Mouse (Mus musculus): ENCODE data around the gene Il23a. TPM values are rescaled to one million over a fixed set of nuclear protein-coding genes. Genes with fewer than 3 reads are reported as not detected.
A peak's percentile ranks its signal among the peaks of the same experiment; 100 is the strongest.
"Not testable (repeated sequence)": the region's sequence is repeated elsewhere in the genome, so short reads cannot be mapped to it uniquely, and the experiment has no call there.

The Il23a gene
- total RNA-seq, 2 experiments from 2014 or later: 0.85 TPM; not detected in 1

GRCm38 (mm10) chr10:128309654-128310053, 11.1 kb upstream of the Il23a start:
- DNase-seq (ENCODE audit: low spot score in 2 of 2): no peak

GRCm38 (mm10) chr10:128303126-128304021, 4.8 kb upstream of the Il23a start, which contains the start of gene Pan2:
Gene Pan2, plus strand, starts transcription at chr10:128303335.
- DNase-seq (ENCODE audit: low spot score in 2 of 2): peak; percentile 100

GRCm38 (mm10) chr10:128302785-128303125, 4.2 kb upstream of the Il23a start:
- no peak for DNase-seq (ENCODE audit: low spot score in 2 of 2)

GRCm38 (mm10) chr10:128302357-128302756, 3.8 kb upstream of the Il23a start:
- DNase-seq (ENCODE audit: low spot score in 2 of 2): no peak

- DNase-seq (ENCODE audit: low spot score in 2 of 2): no peak
Measured at GRCm38 (mm10) chr10:128298243-128298642, 309 bp downstream of the Il23a start.

GRCm38 (mm10) chr10:128297622-128298021, 930 bp downstream of the Il23a start:
- DNase-seq (ENCODE audit: low spot score in 2 of 2): no peak

GRCm38 (mm10) chr10:128297221-128297620, 1.3 kb downstream of the Il23a start:
- no peak for DNase-seq (ENCODE audit: low spot score in 2 of 2)

- DNase-seq (ENCODE audit: low spot score in 2 of 2): peak; percentile 12 to 20
Measured at GRCm38 (mm10) chr10:128296370-128297090, 2.0 kb downstream of the Il23a start.

GRCm38 (mm10) chr10:128290594-128290993, 8.0 kb downstream of the Il23a start:
- DNase-seq (ENCODE audit: low spot score in 2 of 2): peak; percentile 17 to 32

GRCm38 (mm10) chr10:128283604-128284579, 14.7 kb downstream of the Il23a start:
- DNase-seq (ENCODE audit: low spot score in 2 of 2): peak; percentile 77 to 80

- no peak for DNase-seq (ENCODE audit: low spot score in 2 of 2)
Measured at GRCm38 (mm10) chr10:128282886-128283450, 15.6 kb downstream of the Il23a start.

GRCm38 (mm10) chr10:128281682-128282081, 16.9 kb downstream of the Il23a start:
- DNase-seq (ENCODE audit: low spot score in 2 of 2): no peak

GRCm38 (mm10) chr10:128280943-128281342, 17.6 kb downstream of the Il23a start:
- DNase-seq (ENCODE audit: low spot score in 2 of 2): no peak

GRCm38 (mm10) chr10:128278158-128278557, 20.4 kb downstream of the Il23a start:
- DNase-seq (ENCODE audit: low spot score in 2 of 2): no peak

- not testable (repeated sequence) for DNase-seq (ENCODE audit: low spot score in 2 of 2)
Measured at GRCm38 (mm10) chr10:128275374-128275773, 23.2 kb downstream of the Il23a start.

GRCm38 (mm10) chr10:128272819-128273439, 25.6 kb downstream of the Il23a start:
- DNase-seq (ENCODE audit: low spot score in 2 of 2): not testable (repeated sequence)

- DNase-seq (ENCODE audit: low spot score in 2 of 2): no peak
Measured at GRCm38 (mm10) chr10:128271883-128272282, 26.7 kb downstream of the Il23a start.

- no peak for DNase-seq (ENCODE audit: low spot score in 2 of 2)
Measured at GRCm38 (mm10) chr10:128270866-128271265, 27.7 kb downstream of the Il23a start.

- DNase-seq (ENCODE audit: low spot score in 2 of 2): peak; percentile 94 to 96
Measured at GRCm38 (mm10) chr10:128270287-128270841, 28.2 kb downstream of the Il23a start, which contains the start of gene Stat2. Gene Stat2, plus strand, starts transcription at chr10:128270559.
